Mouse (Mus musculus): ENCODE results near the gene Cyth2. TPM values are rescaled to one million over a fixed set of nuclear protein-coding genes. Genes with fewer than 3 reads are reported as not detected.

The Cyth2 gene
- polyA plus RNA-seq (2015; fragmentation: Illumina TruSeq; extraction: RNeasy Lipid Tissue Mini Kit (QIAGEN cat#74804); ENCODE audit: low read depth, low replicate concordance): 173 TPM

GRCm38 (mm10) chr7:45813787-45814779 lies at the start of gene Cyth2:
Gene Cyth2, minus strand, starts transcription at chr7:45814581.

GRCm38 (mm10) chr7:45830427-45831127 lies 16.2 kb upstream of the Cyth2 start, which contains the start of gene Grwd1:
Gene Grwd1, minus strand, starts transcription at chr7:45830944.

GRCm38 (mm10) chr7:45824598-45824997 lies 10.2 kb upstream of the Cyth2 start, which contains the start of gene Kcnj14:
Gene Kcnj14, minus strand, starts transcription at chr7:45824782.

GRCm38 (mm10) chr7:45784524-45785372 lies 29.6 kb downstream of the Cyth2 start, which contains the start of gene Sult2b1:
Gene Sult2b1, minus strand, starts transcription at chr7:45784669.

GRCm38 (mm10) chr7:45783511-45784091 lies 30.8 kb downstream of the Cyth2 start, which contains the start of gene Lmtk3:
Gene Lmtk3, plus strand, starts transcription at chr7:45783738.

Other genes with a start within 250 kb of the Cyth2 start
- 17.1 TPM for gene Bcat2, start 244.4 kb downstream of the Cyth2 start, polyA plus RNA-seq (2015; fragmentation: Illumina TruSeq; extraction: RNeasy Lipid Tissue Mini Kit (QIAGEN cat#74804); ENCODE audit: low read depth, low replicate concordance)
- not detected for gene Fgf21, start 199.1 kb downstream of the Cyth2 start, polyA plus RNA-seq (2015; fragmentation: Illumina TruSeq; extraction: RNeasy Lipid Tissue Mini Kit (QIAGEN cat#74804); ENCODE audit: low read depth, low replicate concordance)
- not detected for gene Fut1, start 197.3 kb downstream of the Cyth2 start, polyA plus RNA-seq (2015; fragmentation: Illumina TruSeq; extraction: RNeasy Lipid Tissue Mini Kit (QIAGEN cat#74804); ENCODE audit: low read depth, low replicate concordance)
- not detected for gene Izumo1, start 192.8 kb downstream of the Cyth2 start, polyA plus RNA-seq (2015; fragmentation: Illumina TruSeq; extraction: RNeasy Lipid Tissue Mini Kit (QIAGEN cat#74804); ENCODE audit: low read depth, low replicate concordance)
- 4.0 TPM for gene Rasip1, start 187.1 kb downstream of the Cyth2 start, polyA plus RNA-seq (2015; fragmentation: Illumina TruSeq; extraction: RNeasy Lipid Tissue Mini Kit (QIAGEN cat#74804); ENCODE audit: low read depth, low replicate concordance)
- gene Mamstr, start 174.6 kb downstream of the Cyth2 start, polyA plus RNA-seq (2015; fragmentation: Illumina TruSeq; extraction: RNeasy Lipid Tissue Mini Kit (QIAGEN cat#74804); ENCODE audit: low read depth, low replicate concordance): 4.0 TPM
- gene Fut2, start 148.2 kb downstream of the Cyth2 start, polyA plus RNA-seq (2015; fragmentation: Illumina TruSeq; extraction: RNeasy Lipid Tissue Mini Kit (QIAGEN cat#74804); ENCODE audit: low read depth, low replicate concordance): 0.31 TPM
- gene Ntn5, start 130.6 kb downstream of the Cyth2 start, polyA plus RNA-seq (2015; fragmentation: Illumina TruSeq; extraction: RNeasy Lipid Tissue Mini Kit (QIAGEN cat#74804); ENCODE audit: low read depth, low replicate concordance): 5.4 TPM
- 1.1 TPM for gene Sec1, start 120.2 kb downstream of the Cyth2 start, polyA plus RNA-seq (2015; fragmentation: Illumina TruSeq; extraction: RNeasy Lipid Tissue Mini Kit (QIAGEN cat#74804); ENCODE audit: low read depth, low replicate concordance)
- gene Car11, start 114.7 kb downstream of the Cyth2 start, polyA plus RNA-seq (2015; fragmentation: Illumina TruSeq; extraction: RNeasy Lipid Tissue Mini Kit (QIAGEN cat#74804); ENCODE audit: low read depth, low replicate concordance): 234 TPM
- 80.7 TPM for gene Dbp, start 109.5 kb downstream of the Cyth2 start, polyA plus RNA-seq (2015; fragmentation: Illumina TruSeq; extraction: RNeasy Lipid Tissue Mini Kit (QIAGEN cat#74804); ENCODE audit: low read depth, low replicate concordance)
- gene Rpl18, start 99.1 kb downstream of the Cyth2 start, polyA plus RNA-seq (2015; fragmentation: Illumina TruSeq; extraction: RNeasy Lipid Tissue Mini Kit (QIAGEN cat#74804); ENCODE audit: low read depth, low replicate concordance): 458 TPM
- gene Sphk2, start 96.6 kb downstream of the Cyth2 start, polyA plus RNA-seq (2015; fragmentation: Illumina TruSeq; extraction: RNeasy Lipid Tissue Mini Kit (QIAGEN cat#74804); ENCODE audit: low read depth, low replicate concordance): 18.2 TPM
- not detected for gene Fam83e, start 93.4 kb downstream of the Cyth2 start, polyA plus RNA-seq (2015; fragmentation: Illumina TruSeq; extraction: RNeasy Lipid Tissue Mini Kit (QIAGEN cat#74804); ENCODE audit: low read depth, low replicate concordance)
- not detected for gene Spaca4, start 88.8 kb downstream of the Cyth2 start, polyA plus RNA-seq (2015; fragmentation: Illumina TruSeq; extraction: RNeasy Lipid Tissue Mini Kit (QIAGEN cat#74804); ENCODE audit: low read depth, low replicate concordance)
- gene Lmtk3, start 30.8 kb downstream of the Cyth2 start, polyA plus RNA-seq (2015; fragmentation: Illumina TruSeq; extraction: RNeasy Lipid Tissue Mini Kit (QIAGEN cat#74804); ENCODE audit: low read depth, low replicate concordance): 101 TPM
- gene Sult2b1, start 29.9 kb downstream of the Cyth2 start, polyA plus RNA-seq (2015; fragmentation: Illumina TruSeq; extraction: RNeasy Lipid Tissue Mini Kit (QIAGEN cat#74804); ENCODE audit: low read depth, low replicate concordance): 17.1 TPM
- 2.9 TPM for gene Kcnj14, start 10.2 kb upstream of the Cyth2 start, polyA plus RNA-seq (2015; fragmentation: Illumina TruSeq; extraction: RNeasy Lipid Tissue Mini Kit (QIAGEN cat#74804); ENCODE audit: low read depth, low replicate concordance)
- 15.6 TPM for gene Grwd1, start 16.4 kb upstream of the Cyth2 start, polyA plus RNA-seq (2015; fragmentation: Illumina TruSeq; extraction: RNeasy Lipid Tissue Mini Kit (QIAGEN cat#74804); ENCODE audit: low read depth, low replicate concordance)
- gene Kdelr1, start 58.2 kb upstream of the Cyth2 start, polyA plus RNA-seq (2015; fragmentation: Illumina TruSeq; extraction: RNeasy Lipid Tissue Mini Kit (QIAGEN cat#74804); ENCODE audit: low read depth, low replicate concordance): 88.2 TPM
- gene Grin2d, start 63.8 kb upstream of the Cyth2 start, polyA plus RNA-seq (2015; fragmentation: Illumina TruSeq; extraction: RNeasy Lipid Tissue Mini Kit (QIAGEN cat#74804); ENCODE audit: low read depth, low replicate concordance): 7.3 TPM
- gene Syngr4, start 82.1 kb upstream of the Cyth2 start, polyA plus RNA-seq (2015; fragmentation: Illumina TruSeq; extraction: RNeasy Lipid Tissue Mini Kit (QIAGEN cat#74804); ENCODE audit: low read depth, low replicate concordance): not detected
- gene Tmem143, start 82.4 kb upstream of the Cyth2 start, polyA plus RNA-seq (2015; fragmentation: Illumina TruSeq; extraction: RNeasy Lipid Tissue Mini Kit (QIAGEN cat#74804); ENCODE audit: low read depth, low replicate concordance): 23.1 TPM
- gene Emp3, start 106.8 kb upstream of the Cyth2 start, polyA plus RNA-seq (2015; fragmentation: Illumina TruSeq; extraction: RNeasy Lipid Tissue Mini Kit (QIAGEN cat#74804); ENCODE audit: low read depth, low replicate concordance): 3.6 TPM
- 2.9 TPM for gene Ccdc114, start 109.5 kb upstream of the Cyth2 start, polyA plus RNA-seq (2015; fragmentation: Illumina TruSeq; extraction: RNeasy Lipid Tissue Mini Kit (QIAGEN cat#74804); ENCODE audit: low read depth, low replicate concordance)
- 1.2 TPM for gene Abcc6, start 215.7 kb upstream of the Cyth2 start, polyA plus RNA-seq (2015; fragmentation: Illumina TruSeq; extraction: RNeasy Lipid Tissue Mini Kit (QIAGEN cat#74804); ENCODE audit: low read depth, low replicate concordance)
- 68.6 TPM for gene Nomo1, start 219.1 kb upstream of the Cyth2 start, polyA plus RNA-seq (2015; fragmentation: Illumina TruSeq; extraction: RNeasy Lipid Tissue Mini Kit (QIAGEN cat#74804); ENCODE audit: low read depth, low replicate concordance)

All from brain, adult 10 weeks (tissue).